Mouse (Mus musculus) ovary, adult 2 months (tissue): Measurements from ENCODE around the gene Ccdc22. TPM values are rescaled to one million over a fixed set of nuclear protein-coding genes. Genes with fewer than 3 reads are reported as not detected.

Source experiments
- polyA plus RNA-seq: library from polyadenylated mRNA; depleted of rRNA; stranded (reverse); fragments of >200 nt; gene quantifications from 2 replicates; pipeline ENCODE4 v1.2.3, GENCODE M21; 2012; rRNA removed

Gene Ccdc22
- 21.8 and 22.6 TPM in 2 replicates for polyA plus RNA-seq

DNA sequence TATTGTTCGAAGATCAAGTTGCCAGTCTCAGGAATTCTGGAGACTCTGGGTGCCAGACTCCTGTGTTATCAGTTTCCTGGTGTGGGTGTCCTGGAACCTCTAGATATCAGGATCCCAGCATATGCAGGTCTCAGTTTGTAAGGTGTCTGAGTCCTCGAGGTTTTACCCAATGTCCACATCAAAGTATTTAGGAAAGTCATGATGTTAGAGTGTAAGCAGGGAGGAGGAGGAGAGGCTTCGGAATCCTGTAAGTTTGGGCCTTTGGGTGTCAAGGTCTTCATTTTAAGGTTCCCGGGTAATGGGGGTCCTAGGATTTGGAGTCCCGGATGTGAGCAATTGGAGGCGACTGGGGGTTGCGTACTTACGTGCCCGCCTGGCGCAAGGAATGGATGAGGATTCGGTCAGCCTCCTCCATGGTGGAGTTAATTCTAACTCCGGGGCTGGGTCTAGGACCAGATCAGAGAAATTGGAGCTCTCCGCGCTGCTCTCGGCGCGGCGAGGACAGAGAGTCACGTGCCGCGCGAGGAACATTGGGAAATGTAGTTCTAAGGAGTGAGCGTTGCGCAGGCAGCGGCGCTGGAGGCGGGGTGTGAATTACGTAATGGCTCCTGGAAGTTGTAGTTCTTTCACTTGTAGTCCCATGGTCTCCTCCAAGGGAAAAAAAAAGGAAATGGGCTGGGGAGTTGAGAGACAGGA, at the start of gene Ccdc22:
Gene Ccdc22 (minus strand): TSS at position 639 of the 696 bp plus-strand sequence.

DNA sequence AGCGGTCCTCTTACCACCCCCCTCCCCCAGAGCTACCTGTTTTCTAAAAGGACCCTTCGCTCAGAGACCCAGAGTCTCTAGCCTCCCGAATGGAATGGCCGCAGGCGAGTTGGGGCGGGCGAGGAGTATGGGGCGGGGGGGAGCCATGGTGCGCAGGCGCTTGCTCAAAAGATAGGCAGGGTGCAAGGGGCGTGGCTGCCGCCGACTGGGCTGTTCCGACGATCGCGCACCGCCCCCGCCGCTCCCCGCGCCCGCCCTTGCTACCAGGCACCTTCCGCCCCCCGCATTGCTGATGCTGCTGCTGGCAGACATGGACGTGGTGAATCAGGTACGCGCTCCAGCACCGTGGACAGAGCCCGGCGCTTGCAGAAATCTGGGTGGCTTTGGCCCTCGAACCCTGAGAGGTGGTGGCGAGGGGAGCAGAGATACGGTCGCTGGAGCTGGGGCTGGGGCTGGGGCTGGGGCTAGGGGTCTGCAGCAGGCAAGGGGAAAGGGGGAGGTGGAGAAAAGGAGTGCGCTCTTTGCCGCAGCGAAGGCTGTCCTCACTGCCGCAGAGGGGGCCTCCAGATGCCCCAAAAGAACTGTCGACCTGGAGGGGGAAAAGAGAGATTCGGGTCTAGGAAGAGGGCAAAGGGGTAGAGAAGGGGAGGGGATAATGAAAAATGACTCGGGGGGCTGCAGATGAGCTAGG, 33.2 kb upstream of the Ccdc22 start, which contains the start of gene Syp:
Gene Syp (plus strand): TSS at position 71 of the 691 bp plus-strand sequence.

DNA sequence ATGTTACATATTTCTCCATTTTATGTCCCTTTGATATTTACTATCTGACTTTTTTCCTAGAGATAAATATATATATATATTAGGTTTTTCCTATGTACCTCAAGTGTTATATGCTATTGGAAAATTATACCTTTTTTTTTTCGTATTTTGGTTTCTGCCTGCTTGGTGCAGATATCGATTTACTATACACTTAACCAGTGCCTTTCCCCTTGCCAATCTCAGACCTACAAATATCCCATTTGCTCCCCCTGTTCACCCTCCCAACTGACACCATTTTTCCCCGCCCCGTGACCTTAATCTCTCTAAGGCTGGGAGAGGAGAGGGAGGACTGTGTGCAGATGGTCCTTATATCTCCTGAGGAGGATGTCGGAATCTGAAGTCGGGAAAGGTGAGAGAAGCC, 1.5 kb upstream of the Ccdc22 start, which contains the start of gene Cacna1f:
Gene Cacna1f (plus strand): TSS at position 301 of the 400 bp plus-strand sequence.

DNA sequence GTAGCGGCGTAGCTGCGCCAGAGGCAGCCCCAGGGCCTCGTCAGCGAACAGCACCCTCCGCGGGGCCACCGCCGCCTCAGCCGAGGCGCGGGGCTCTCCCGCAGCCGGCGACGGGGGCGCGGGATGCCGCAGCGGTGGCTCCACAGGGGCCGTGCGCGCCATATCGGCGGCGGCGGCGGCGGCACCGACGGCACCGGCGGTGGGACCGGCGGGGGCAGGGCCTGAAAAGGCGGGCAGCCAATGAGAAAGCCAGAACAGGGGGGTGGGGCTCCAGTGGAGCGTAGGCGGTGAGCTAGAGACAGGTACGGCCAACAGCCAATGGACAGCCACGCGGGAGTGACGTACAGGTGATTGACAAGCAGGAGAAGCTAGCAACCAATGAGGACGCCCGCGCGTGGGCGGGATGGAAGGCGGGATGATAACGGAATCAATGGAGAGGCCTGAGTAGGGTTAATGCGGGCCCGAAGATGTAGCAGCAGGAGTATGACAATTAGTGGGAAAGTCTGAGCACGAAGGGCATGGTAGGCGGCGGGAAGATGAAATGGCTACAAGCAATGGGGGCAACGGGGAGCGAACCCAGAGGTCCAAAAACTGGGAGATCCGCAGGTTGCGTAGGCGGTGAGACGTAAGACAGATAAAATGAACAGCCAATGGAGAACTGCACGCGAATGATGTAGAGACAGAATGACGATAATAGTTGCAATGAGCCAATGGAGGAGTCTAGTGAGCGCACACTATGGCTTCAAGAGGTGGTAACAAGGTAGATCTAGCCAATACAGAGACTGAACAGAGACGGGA, 31.0 kb downstream of the Ccdc22 start, which contains the start of gene Ppp1r3f:
Gene Ppp1r3f (minus strand): TSS at position 197 of the 798 bp plus-strand sequence.

DNA sequence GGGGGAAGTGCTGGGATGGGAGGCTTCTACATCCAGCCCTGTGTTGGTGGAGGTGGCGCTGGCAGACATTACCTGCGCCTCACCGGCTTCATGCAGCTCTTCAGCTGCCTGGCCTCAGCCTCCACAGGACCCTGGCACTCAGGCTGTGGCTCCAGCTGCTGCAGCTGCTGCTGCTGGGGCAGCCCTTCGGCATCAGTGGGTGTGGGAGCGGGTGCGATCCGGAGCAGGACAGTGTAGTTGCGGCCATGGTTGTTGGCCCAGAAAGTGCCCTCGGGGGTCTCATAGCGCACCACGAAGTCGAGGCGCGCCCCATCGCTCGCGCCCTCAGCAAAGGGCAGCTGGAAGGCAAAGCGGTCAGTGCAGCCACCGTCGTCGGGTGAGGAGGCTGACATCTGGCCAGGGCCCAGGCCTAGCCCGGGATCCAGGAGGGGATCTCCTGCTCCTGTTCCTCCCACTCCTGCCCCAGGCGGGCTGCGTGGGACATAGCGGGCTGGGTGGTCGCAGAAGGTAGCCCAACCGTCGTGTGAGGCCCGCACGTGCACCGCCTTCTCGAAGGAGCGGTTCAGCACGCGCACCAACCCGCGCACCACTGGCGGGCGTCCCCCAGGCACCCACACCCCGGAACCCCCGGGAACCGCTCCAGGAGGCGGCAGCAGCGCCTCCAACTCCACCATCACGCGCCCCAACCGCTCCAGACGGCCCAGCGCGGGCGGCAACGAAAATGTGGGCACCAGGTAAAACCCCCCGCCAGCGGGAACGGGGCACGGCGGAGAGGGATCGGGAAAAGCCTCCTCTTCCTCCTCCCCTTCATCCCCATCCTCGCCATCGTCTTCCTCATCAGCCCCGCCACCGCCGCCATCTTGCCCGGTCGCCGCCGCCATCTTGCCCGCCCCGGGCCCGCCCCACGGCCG, 31.9 kb downstream of the Ccdc22 start, which contains the start of gene Foxp3:
Gene Foxp3 (plus strand): TSS at position 469 of the 911 bp plus-strand sequence.

Other genes starting within 250 kb of the Ccdc22 start
- gene Usp27x, start 229.7 kb downstream of the Ccdc22 start, polyA plus RNA-seq = 4.4 and 4.9 TPM in 2 replicates
- 0.17 TPM in 1 of 2 replicates, not detected in the other for gene Foxp3, start 31.9 kb downstream of the Ccdc22 start, polyA plus RNA-seq
- 5.7 and 6.3 TPM in 2 replicates for gene Ppp1r3f, start 31.2 kb downstream of the Ccdc22 start, polyA plus RNA-seq
- 0.07 TPM in 1 of 2 replicates, not detected in the other for gene Cacna1f, start 1.6 kb upstream of the Ccdc22 start, polyA plus RNA-seq
- 2.7 and 3.3 TPM in 2 replicates for gene Syp, start 33.0 kb upstream of the Ccdc22 start, polyA plus RNA-seq
- gene Prickle3, start 51.7 kb upstream of the Ccdc22 start, polyA plus RNA-seq = 31.8 and 33.4 TPM in 2 replicates
- gene Plp2, start 65.9 kb upstream of the Ccdc22 start, polyA plus RNA-seq = 149 and 231 TPM in 2 replicates
- 3.4 and 4.6 TPM in 2 replicates for gene Magix, start 75.7 kb upstream of the Ccdc22 start, polyA plus RNA-seq
- 7.9 and 9.3 TPM in 2 replicates for gene Gpkow, start 91.6 kb upstream of the Ccdc22 start, polyA plus RNA-seq
- 46.9 and 64.6 TPM in 2 replicates for gene Wdr45, start 108.8 kb upstream of the Ccdc22 start, polyA plus RNA-seq
- gene Gm45208, start 116.7 kb upstream of the Ccdc22 start, polyA plus RNA-seq = 0.71 and 1.6 TPM in 2 replicates
- gene Praf2, start 122.9 kb upstream of the Ccdc22 start, polyA plus RNA-seq = 90.1 and 91.4 TPM in 2 replicates
- 29.6 and 35.3 TPM in 2 replicates for gene Ccdc120, start 145.4 kb upstream of the Ccdc22 start, polyA plus RNA-seq
- 35.2 and 35.4 TPM in 2 replicates for gene Tfe3, start 157.0 kb upstream of the Ccdc22 start, polyA plus RNA-seq
- 34.1 and 34.5 TPM in 2 replicates for gene Gripap1, start 184.2 kb upstream of the Ccdc22 start, polyA plus RNA-seq
- gene Kcnd1, start 216.8 kb upstream of the Ccdc22 start, polyA plus RNA-seq = 2.3 and 3.0 TPM in 2 replicates
- 27.6 and 29.9 TPM in 2 replicates for gene Otud5, start 235.8 kb upstream of the Ccdc22 start, polyA plus RNA-seq